Mouse (Mus musculus) G1E (cell line): Measurements from ENCODE around the gene Nlgn1. TPM values are rescaled to one million over a fixed set of nuclear protein-coding genes. Genes with fewer than 3 reads are reported as not detected.
"Not testable (repeated sequence)": the region's sequence is repeated elsewhere in the genome, so short reads cannot be mapped to it uniquely, and the experiment has no call there.

Experiments used
- ATAC-seq: 2 replicates; pipeline ENCODE4 v1.8.0; 2016; ENCODE audit warnings: mild to moderate bottlenecking; ENCODE audit not compliant: insufficient number of reproducible peaks, poor library complexity, low FRiP score, severe bottlenecking; ENCODE audit errors: extremely low read depth
- DNase-seq: peaks from one replicate; pipeline ENCODE4 v3.0.0; 2012; ENCODE audit warnings: low spot score
- H3K27me3 ChIP-seq: 2 replicates; pipeline ENCODE4 v1.6.1; 2012; ENCODE audit warnings: mild to moderate bottlenecking, low read length, inconsistent platforms; ENCODE audit not compliant: insufficient read depth
- H3K36me3 ChIP-seq: replicated peaks from 2 replicates; pipeline ENCODE3; 2012; ENCODE audit warnings: mild to moderate bottlenecking, inconsistent platforms
- H3K4me1 ChIP-seq: 2 replicates; pipeline ENCODE4 v1.6.1; 2012; ENCODE audit warnings: low read depth, low read length, inconsistent platforms, mixed read lengths; ENCODE audit not compliant: insufficient read depth
- H3K4me3 ChIP-seq: 2 replicates; pipeline ENCODE4 v1.5.1; 2012; ENCODE audit warnings: low read depth, mild to moderate bottlenecking, inconsistent platforms, low read length, moderate library complexity, mixed read lengths
- H3K9me3 ChIP-seq: replicated peaks from 2 replicates; pipeline ENCODE4 v1.6.1; 2012; ENCODE audit warnings: inconsistent platforms
- CTCF ChIP-seq: IDR thresholded peaks from 2 replicates; pipeline ENCODE4 v1.5.1; 2012; ENCODE audit warnings: low read depth, low read length, inconsistent platforms, mixed read lengths
- GATA1 ChIP-seq: IDR thresholded peaks from 2 replicates; pipeline ENCODE4 v1.6.1; 2012; ENCODE audit warnings: borderline replicate concordance, low read length, inconsistent platforms, mixed read lengths
- GATA2 ChIP-seq: IDR thresholded peaks from 2 replicates; pipeline ENCODE4 v1.6.1; 2012; ENCODE audit warnings: low read depth, low read length, inconsistent platforms, borderline replicate concordance
- POLR2AphosphoS5 ChIP-seq: IDR thresholded peaks from 2 replicates; pipeline ENCODE4 v1.6.1; 2012; ENCODE audit warnings: low read depth, low read length, inconsistent platforms; ENCODE audit not compliant: insufficient replicate concordance
- TAL1 ChIP-seq: conservative IDR thresholded peaks from 2 replicates; pipeline ENCODE4 v1.6.1; 2012; ENCODE audit warnings: low read depth, low read length, inconsistent platforms, mixed read lengths
- polyA plus RNA-seq: library from polyadenylated mRNA; stranded (reverse); fragments of >175 nt; gene quantifications from 2 replicates; pipeline ENCODE4 v1.2.3, GENCODE M21; 2012
- total RNA-seq, 2 experiments: library from RNA; stranded (forward) in 1 of 2; stranded (reverse) in 1 of 2; fragments of 200-1000 nt in 1 of 2; fragments of >200 nt in 1 of 2; fragmentation: Nextera tagmentation in 1 of 2; gene quantifications; 2 replicates each; pipeline ENCODE4 v1.2.3; 2014 to 2017

Nlgn1 gene
- total and polyA plus RNA-seq, 3 experiments, result 0.11 TPM; not detected in 2

- H3K4me3 ChIP-seq, result no peak overlapping the region
- H3K4me1 ChIP-seq, result no peaks in the 10 kb centered on the region
- H3K9me3 ChIP-seq, result no peaks in the 10 kb centered on the region
- no peaks in the 10 kb centered on the region for H3K36me3 ChIP-seq
- ATAC-seq (no peak), DNase-seq (no peak)
- TF ChIP-seq TAL1 (no peak), GATA2 (no peak), CTCF (no peak), POLR2AphosphoS5 (no peak), GATA1 (no peak)
- no peaks in the 10 kb centered on the region for H3K27me3 ChIP-seq
Observed at GRCm38 (mm10) chr3:25606597-25606996, 725.7 kb downstream of the Nlgn1 start.

- no peaks in the 10 kb centered on the region for H3K4me1 ChIP-seq
- H3K27me3 ChIP-seq, result no peaks in the 10 kb centered on the region
- no peak for ATAC-seq
- H3K4me3 ChIP-seq, result no peak overlapping the region
- no peaks in the 10 kb centered on the region for H3K36me3 ChIP-seq
- H3K9me3 ChIP-seq, result no peaks in the 10 kb centered on the region
- no peak for DNase-seq
- TF ChIP-seq CTCF (no peak), TAL1 (no peak), GATA1 (no peak), GATA2 (no peak), POLR2AphosphoS5 (no peak)
Observed at GRCm38 (mm10) chr3:25597513-25597912, 734.7 kb downstream of the Nlgn1 start.

GRCm38 (mm10) chr3:25575526-25575925 is 756.7 kb downstream of the Nlgn1 start:
- H3K9me3 ChIP-seq, result no peaks in the 10 kb centered on the region
- no peak for ATAC-seq

GRCm38 (mm10) chr3:25574840-25575239 is 757.4 kb downstream of the Nlgn1 start:
- TF ChIP-seq POLR2AphosphoS5 (no peak), GATA2 (no peak), TAL1 (no peak), CTCF (no peak), GATA1 (no peak)
- H3K9me3 ChIP-seq, result no peaks in the 10 kb centered on the region
- H3K36me3 ChIP-seq, result no peaks in the 10 kb centered on the region
- no peaks in the 10 kb centered on the region for H3K4me1 ChIP-seq
- ATAC-seq, result no peak
- H3K4me3 ChIP-seq, result no peak overlapping the region
- DNase-seq, result no peak
- no peaks in the 10 kb centered on the region for H3K27me3 ChIP-seq

More at GRCm38 (mm10) chr3:25575526-25575925, 756.7 kb downstream of the Nlgn1 start:
- no peaks in the 10 kb centered on the region for H3K36me3 ChIP-seq
- no peak overlapping the region for H3K4me3 ChIP-seq
- no peak for DNase-seq
- H3K27me3 ChIP-seq, result no peaks in the 10 kb centered on the region
- TF ChIP-seq GATA1, result no peak
- no peak for TF ChIP-seq TAL1
- no peak for TF ChIP-seq POLR2AphosphoS5
- no peak for TF ChIP-seq GATA2
- no peak for TF ChIP-seq CTCF
- no peaks in the 10 kb centered on the region for H3K4me1 ChIP-seq

- ATAC-seq, DNase-seq, H3K36me3 ChIP-seq: not testable (repeated sequence)
Observed at GRCm38 (mm10) chr3:25558513-25558912, 773.7 kb downstream of the Nlgn1 start.

GRCm38 (mm10) chr3:25549097-25549496 is 783.2 kb downstream of the Nlgn1 start:
- H3K4me3 ChIP-seq, result not testable (repeated sequence)

More at GRCm38 (mm10) chr3:25558513-25558912, 773.7 kb downstream of the Nlgn1 start:
- not testable (repeated sequence) for H3K4me1 ChIP-seq, H3K9me3 ChIP-seq, H3K27me3 ChIP-seq, H3K4me3 ChIP-seq

GRCm38 (mm10) chr3:25524236-25524635 is 808.0 kb downstream of the Nlgn1 start:
- not testable (repeated sequence) for DNase-seq, H3K36me3 ChIP-seq

More at GRCm38 (mm10) chr3:25549097-25549496, 783.2 kb downstream of the Nlgn1 start:
- ATAC-seq, H3K9me3 ChIP-seq, H3K36me3 ChIP-seq, DNase-seq, H3K27me3 ChIP-seq, H3K4me1 ChIP-seq: not testable (repeated sequence)

GRCm38 (mm10) chr3:25463051-25463450 is 869.2 kb downstream of the Nlgn1 start:
- Histone ChIP-seq H3K4me3 (no peak overlapping the region), H3K27me3 (no peaks in the 10 kb centered on the region), H3K9me3 (no peaks in the 10 kb centered on the region), H3K4me1 (no peaks in the 10 kb centered on the region), H3K36me3 (no peaks in the 10 kb centered on the region)
- ATAC-seq (no peak), DNase-seq (no peak)
- no peak for TF ChIP-seq TAL1
- TF ChIP-seq GATA2, result no peak
- no peak for TF ChIP-seq POLR2AphosphoS5
- TF ChIP-seq GATA1, result no peak
- TF ChIP-seq CTCF, result no peak

More at GRCm38 (mm10) chr3:25524236-25524635, 808.0 kb downstream of the Nlgn1 start:
- not testable (repeated sequence) for H3K4me1 ChIP-seq, H3K4me3 ChIP-seq, H3K9me3 ChIP-seq, H3K27me3 ChIP-seq, ATAC-seq
